ENCODE assay signal across 13 mouse cellular contexts in the genomic region with DNA sequence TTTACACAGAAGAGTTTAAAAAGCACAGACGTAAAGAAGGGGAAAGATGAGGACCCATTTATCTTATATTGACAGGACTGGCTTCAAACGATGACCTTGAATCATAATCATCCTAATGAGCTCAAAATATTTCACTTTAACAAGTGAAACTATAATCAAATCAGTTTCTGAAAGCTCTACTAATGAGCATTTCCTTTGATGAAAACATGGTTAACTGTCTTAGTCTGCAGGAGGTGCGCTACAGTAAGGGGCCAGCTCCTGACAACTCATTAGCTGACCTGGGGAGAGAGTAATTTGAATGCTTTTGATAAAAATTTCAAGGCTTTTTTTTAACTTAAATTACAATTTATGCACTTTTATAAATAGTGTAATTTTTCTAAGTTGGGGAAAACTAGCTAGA.
"Had no signal": no experiment of that assay in that cellular context is flagged by ENCODE, and none has a peak within 500 bp of the region (broad histone marks: within the 10 kb centered on the region; RNA-seq: fewer than 3 reads in every experiment).

No protein-coding gene starts in this region.

- DNase-seq: gastrocnemius, adult 2 months; gastrocnemius, postnatal 10 days; gastrocnemius, postnatal 25 days; heart, adult 18-20 months; heart, postnatal 10 days; heart, postnatal 4 days; kidney, adult 2 months; kidney, adult 9 months; kidney, postnatal 14 days; kidney, postnatal 36 days; layer of hippocampus, adult 9-11 months; layer of hippocampus, postnatal 36 days; left cerebral cortex, postnatal 4 days had no signal
